Mouse (Mus musculus) hindbrain, postnatal 0 days (tissue): ENCODE measurements around the gene Pgap2. TPM values are rescaled to one million over a fixed set of nuclear protein-coding genes. Genes with fewer than 3 reads are reported as not detected.

Experiments used
- ATAC-seq: fragments of 200-750 bp; cut with Nextera tagmentation; 2 replicates; pipeline ENCODE4 v1.8.0; 2017; ENCODE audit warnings: mild to moderate bottlenecking, moderate TSS enrichment, moderate library complexity
- DNase-seq: peaks from one replicate; pipeline ENCODE4 v3.0.0-alpha.2; 2015; ENCODE audit warnings: low spot score
- H3K27ac ChIP-seq: fragments of 300-500 bp; sonication (generic); 2 replicates; pipeline ENCODE4 v1.5.1; 2014; ENCODE audit warnings: mild to moderate bottlenecking
- H3K27me3 ChIP-seq: fragments of 300-500 bp; sonication (generic); 2 replicates; pipeline ENCODE4 v1.6.1; 2014; ENCODE audit warnings: low read length, mixed read lengths; ENCODE audit not compliant: insufficient read depth
- H3K36me3 ChIP-seq: fragments of 300-500 bp; sonication (generic); 2 replicates; pipeline ENCODE4 v1.6.1; 2014; ENCODE audit warnings: low read length, mixed read lengths; ENCODE audit not compliant: insufficient read depth
- H3K4me1 ChIP-seq: fragments of 300-500 bp; sonication (generic); 2 replicates; pipeline ENCODE4 v1.6.1; 2014; ENCODE audit warnings: antibody characterized with exemption, low read length, mixed read lengths; ENCODE audit not compliant: insufficient read depth
- H3K4me2 ChIP-seq: fragments of 300-500 bp; sonication (generic); 2 replicates; pipeline ENCODE4 v1.6.1; 2014; ENCODE audit warnings: low read depth, mild to moderate bottlenecking, low read length, moderate library complexity, mixed read lengths
- H3K4me3 ChIP-seq: fragments of 300-500 bp; sonication (generic); 2 replicates; pipeline ENCODE4 v1.5.1; 2014; ENCODE audit warnings: low read length
- H3K9ac ChIP-seq: fragments of 300-500 bp; sonication (generic); replicated peaks from 2 replicates; pipeline ENCODE4 v1.6.1; 2014; ENCODE audit warnings: mild to moderate bottlenecking, low read length, moderate library complexity, mixed read lengths
- H3K9me3 ChIP-seq: fragments of 300-500 bp; sonication (generic); 2 replicates; pipeline ENCODE4 v1.6.1; 2016; ENCODE audit warnings: low read length, mixed read lengths
- CTCF ChIP-seq: IDR thresholded peaks from 2 replicates; pipeline ENCODE4 v1.5.1; 2016; ENCODE audit warnings: antibody characterized with exemption, control low read depth, low read depth
- WGBS: fragments of 180-500 bp; shearing (Covaris S2); extraction: QIAGEN DNeasy Blood & Tissue Kit; methylation state at CpG from one replicate; pipeline ENCODE4 v1.1.7; 2014; 5-methylcytosine and 5-hydroxymethylcytosine counted together
- polyA plus RNA-seq: library from polyadenylated mRNA; unstranded; fragments of >200 nt; fragmentation: Nextera tagmentation; extraction: Ambion mirVana; gene quantifications from 2 replicates; pipeline ENCODE4 v1.2.1, GENCODE M21; 2015
- total RNA-seq: library from RNA; depleted of rRNA; stranded (reverse); fragments of >200 nt; gene quantifications from 2 replicates; pipeline ENCODE4 v1.2.3, GENCODE M21; 2014; rRNA removed

Pgap2 gene
- total RNA-seq: 50.0 and 73.0 TPM in 2 replicates
- 59.3 and 61.7 TPM in 2 replicates for polyA plus RNA-seq

DNA sequence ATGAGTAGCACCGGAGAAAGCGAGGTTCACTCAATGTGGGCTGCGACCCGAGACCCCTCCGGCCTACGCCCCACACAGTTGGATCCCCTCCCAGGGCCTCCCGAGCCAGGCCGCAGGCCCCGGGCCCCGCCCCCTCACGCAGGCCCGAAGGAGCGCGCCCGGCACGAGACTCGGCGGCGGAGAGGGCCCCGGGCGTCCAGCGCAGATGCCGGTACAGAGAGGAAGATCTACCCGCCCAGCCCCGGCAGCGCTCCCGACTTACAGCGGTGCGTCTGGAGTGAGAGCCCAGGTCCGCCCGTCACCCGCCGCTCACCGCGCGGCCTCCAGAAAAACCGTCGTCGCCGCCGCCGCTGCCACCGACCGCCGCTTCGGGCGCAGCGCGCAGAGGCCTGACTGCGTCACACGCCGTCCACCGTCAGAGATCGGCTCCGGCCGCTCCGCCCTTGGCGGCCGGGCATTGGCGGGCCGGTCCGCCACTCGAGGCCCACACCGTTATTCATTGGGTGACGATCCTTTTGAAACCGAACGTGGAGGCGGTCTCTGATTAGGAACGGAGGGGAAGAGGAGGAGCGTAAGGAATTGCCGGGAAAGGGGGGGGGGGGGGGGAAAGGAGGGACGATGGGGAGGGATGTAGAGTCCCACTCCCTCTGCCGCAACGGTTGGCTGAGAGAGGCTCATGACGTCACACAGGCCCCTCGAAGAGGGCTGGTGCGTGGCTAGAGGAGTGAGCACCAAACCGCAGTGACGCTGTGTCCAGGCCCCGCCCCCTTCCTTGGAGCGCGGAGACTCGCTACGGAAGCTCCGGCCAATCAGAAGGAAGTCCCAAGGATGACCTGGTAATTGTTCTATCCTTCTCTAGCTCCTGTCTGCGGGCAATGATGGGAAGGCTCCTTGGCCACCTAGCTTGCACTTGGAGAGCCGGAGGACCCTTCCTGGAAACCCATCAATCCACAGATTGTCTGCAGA is at the start of gene Pgap2, which contains the start of gene Nup98:
Gene Pgap2 (plus strand): TSS at position 453 of the 966 bp plus-strand sequence.
Gene Nup98 (minus strand): TSS at position 421 of the 966 bp plus-strand sequence.
- Histone ChIP-seq H3K36me3 (no peaks in the 10 kb centered on the region), H3K4me3 (peak within 1 kb of the TSS; percentile 78), H3K9ac (peak within 1 kb of the TSS; percentile 79), H3K9me3 (no peaks in the 10 kb centered on the region), H3K27me3 (no peaks in the 10 kb centered on the region), H3K27ac (peak within 1 kb of the TSS; percentile 93), H3K4me1 (peaks cover 3% of the 10 kb centered on the region; the same call in 1 of the 2 replicates), H3K4me2 (peak within 1 kb of the TSS; percentile 87)
- DNase-seq (peak; percentile 100), ATAC-seq (peak; percentile 99)
- peak; percentile 30; the same call in 1 of the 2 replicates for TF ChIP-seq CTCF
- under 1% methylated on average over 72 of the region's 87 CpGs for WGBS

- Histone ChIP-seq H3K4me3 (no peak overlapping the region), H3K4me2 (no peak overlapping the region), H3K36me3 (peaks cover 5% of the 10 kb centered on the region), H3K27ac (no peak overlapping the region), H3K4me1 (no peaks in the 10 kb centered on the region), H3K9me3 (no peaks in the 10 kb centered on the region), H3K9ac (no peak overlapping the region), H3K27me3 (no peaks in the 10 kb centered on the region)
- peak; percentile 10 for DNase-seq
- no peak for ATAC-seq
- peak; percentile 19; the same call in 1 of the 2 replicates for TF ChIP-seq CTCF
These were observed 39.7 kb upstream of the Pgap2 start for GRCm38 (mm10) chr7:102170300-102170699.

DNA sequence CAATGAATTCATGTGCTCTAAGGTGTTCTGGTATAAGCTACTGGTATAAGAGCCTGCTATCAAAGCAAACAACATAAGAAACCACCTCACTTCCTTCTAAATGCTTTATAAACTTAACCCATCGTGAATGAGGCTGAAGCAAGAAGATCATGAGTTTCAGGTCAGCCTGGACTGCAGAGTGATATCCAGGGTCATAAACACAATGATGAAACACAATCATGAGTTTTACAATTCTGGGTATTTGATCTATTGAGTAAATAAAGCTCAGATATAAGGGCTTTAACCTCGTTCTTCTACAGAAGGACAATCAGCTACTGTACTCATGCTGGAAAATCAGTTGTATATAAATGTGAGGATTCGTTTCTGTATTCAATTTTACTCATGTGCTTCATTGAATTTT is 26.2 kb upstream of the Pgap2 start:
- 94% methylated on average over 3 of the region's 3 CpGs for WGBS
- Histone ChIP-seq H3K4me1 (no peaks in the 10 kb centered on the region), H3K4me2 (no peak overlapping the region), H3K27ac (no peak overlapping the region), H3K36me3 (peaks cover 42% of the 10 kb centered on the region), H3K9me3 (no peaks in the 10 kb centered on the region), H3K4me3 (no peak overlapping the region), H3K9ac (no peak overlapping the region), H3K27me3 (no peaks in the 10 kb centered on the region)
- no peak for TF ChIP-seq CTCF
- DNase-seq: no peak
- ATAC-seq: no peak

DNA sequence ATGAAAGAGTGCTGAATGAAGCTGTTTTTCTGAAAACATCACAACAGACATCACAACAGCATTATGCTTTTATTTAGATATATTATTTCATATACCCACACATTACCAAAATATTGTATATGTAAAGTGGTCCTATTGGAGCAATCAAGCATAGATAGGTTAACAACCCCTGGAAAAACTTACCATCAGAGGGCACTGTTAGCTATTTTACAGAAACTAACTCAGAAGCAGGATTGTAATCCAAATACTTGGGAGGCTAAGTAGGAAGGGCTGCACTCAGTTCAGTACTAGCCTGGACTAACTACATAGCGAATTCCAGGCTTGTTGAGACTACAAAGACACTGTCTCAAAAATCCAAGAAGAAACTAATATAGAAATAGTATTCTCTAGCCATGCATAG is 17.7 kb upstream of the Pgap2 start:
- DNase-seq: no peak
- H3K9me3 ChIP-seq: no peaks in the 10 kb centered on the region
- no peak for ATAC-seq
- H3K36me3 ChIP-seq: peaks cover 21% of the 10 kb centered on the region; the same call in 1 of the 2 replicates
- H3K4me1 ChIP-seq: no peaks in the 10 kb centered on the region
- no peaks in the 10 kb centered on the region for H3K27me3 ChIP-seq
- peak; percentile 21; the same call in 1 of the 2 replicates for TF ChIP-seq CTCF
- H3K4me3 ChIP-seq: no peak overlapping the region
- no peak overlapping the region for H3K4me2 ChIP-seq
- H3K9ac ChIP-seq: no peak overlapping the region
- 96% methylated on average over 1 of the region's 1 CpGs for WGBS
- H3K27ac ChIP-seq: no peak overlapping the region

GRCm38 (mm10) chr7:102200576-102200975 is 9.4 kb upstream of the Pgap2 start:
- no peaks in the 10 kb centered on the region for H3K4me1 ChIP-seq
- TF ChIP-seq CTCF: no peak
- no peak overlapping the region for H3K4me2 ChIP-seq
- no peak overlapping the region for H3K4me3 ChIP-seq
- H3K9me3 ChIP-seq: no peaks in the 10 kb centered on the region
- no peak overlapping the region for H3K9ac ChIP-seq
- DNase-seq (no peak), ATAC-seq (no peak)
- 80% methylated on average over 3 of the region's 3 CpGs for WGBS
- no peaks in the 10 kb centered on the region for H3K27me3 ChIP-seq
- H3K36me3 ChIP-seq: no peaks in the 10 kb centered on the region
- H3K27ac ChIP-seq: no peak overlapping the region

- ATAC-seq (no peak), DNase-seq (no peak)
- Histone ChIP-seq H3K4me2 (no peak overlapping the region), H3K4me3 (no peak overlapping the region), H3K27ac (no peak overlapping the region), H3K9me3 (no peaks in the 10 kb centered on the region), H3K36me3 (no peaks in the 10 kb centered on the region), H3K4me1 (no peaks in the 10 kb centered on the region), H3K27me3 (no peaks in the 10 kb centered on the region), H3K9ac (no peak overlapping the region)
- TF ChIP-seq CTCF: no peak
These were observed 8.8 kb upstream of the Pgap2 start for GRCm38 (mm10) chr7:102200996-102201785.
